Mouse (Mus musculus): ENCODE data around the gene Atn1.

The Atn1 gene

DNA sequence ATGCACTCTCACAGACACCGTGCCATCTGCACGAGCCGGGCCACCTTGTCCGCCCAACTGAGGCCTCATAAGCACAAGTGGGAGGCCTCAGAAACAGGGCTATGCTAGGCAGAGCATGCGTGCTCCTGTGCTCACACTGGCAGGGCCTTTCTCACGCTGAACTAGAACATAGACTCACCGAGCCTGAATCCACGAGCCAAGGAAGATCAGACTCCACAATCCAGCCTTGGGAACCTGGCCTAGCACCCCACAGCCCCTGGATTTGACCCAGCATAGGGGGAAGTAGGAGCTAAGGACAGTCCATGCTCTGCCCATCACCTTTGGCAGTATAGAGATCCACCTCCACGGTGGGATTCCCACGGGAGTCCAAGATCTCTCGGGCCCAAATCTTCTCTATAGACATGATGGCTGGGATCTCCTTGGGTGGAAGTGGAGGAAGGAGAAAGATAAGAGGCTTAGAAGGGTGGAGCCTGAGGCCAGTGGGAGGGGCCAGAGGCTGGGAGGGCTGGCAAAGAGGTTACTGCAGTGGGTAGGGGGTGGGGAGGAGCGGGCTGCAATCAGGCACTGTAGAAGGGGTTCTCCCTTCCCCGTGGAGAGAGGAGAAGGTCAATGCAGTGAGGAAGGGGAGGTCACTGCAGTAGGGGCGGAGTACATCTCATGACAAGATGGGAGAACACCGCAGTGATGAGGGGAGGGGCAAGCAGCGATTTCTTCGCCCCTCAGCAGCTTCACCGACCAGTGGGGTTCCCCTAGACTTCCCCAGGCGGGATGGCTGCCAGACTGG, 11.8 kb upstream of the Atn1 start:
- DNase-seq (ENCODE audit: low read depth) = no peak

DNA sequence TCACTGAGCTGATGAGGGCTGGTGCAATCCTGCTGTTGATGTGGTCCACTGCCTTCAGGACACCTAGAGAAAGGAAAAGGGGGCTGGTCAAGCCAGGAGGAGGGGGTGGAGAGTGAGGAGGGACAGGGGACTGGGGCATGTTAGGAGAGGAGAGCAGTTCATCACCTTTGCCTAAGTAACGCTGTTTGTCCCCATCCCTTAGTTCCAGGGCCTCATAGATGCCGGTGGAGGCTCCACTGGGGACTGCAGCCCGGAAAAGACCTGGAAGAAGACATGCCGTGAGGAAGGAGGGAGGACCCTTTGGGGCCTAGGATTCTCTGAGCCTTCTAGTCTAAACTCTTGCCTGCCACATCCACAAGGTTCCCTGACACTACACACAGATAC, 11.2 kb upstream of the Atn1 start:
- DNase-seq (ENCODE audit: low read depth) = no peak

DNA sequence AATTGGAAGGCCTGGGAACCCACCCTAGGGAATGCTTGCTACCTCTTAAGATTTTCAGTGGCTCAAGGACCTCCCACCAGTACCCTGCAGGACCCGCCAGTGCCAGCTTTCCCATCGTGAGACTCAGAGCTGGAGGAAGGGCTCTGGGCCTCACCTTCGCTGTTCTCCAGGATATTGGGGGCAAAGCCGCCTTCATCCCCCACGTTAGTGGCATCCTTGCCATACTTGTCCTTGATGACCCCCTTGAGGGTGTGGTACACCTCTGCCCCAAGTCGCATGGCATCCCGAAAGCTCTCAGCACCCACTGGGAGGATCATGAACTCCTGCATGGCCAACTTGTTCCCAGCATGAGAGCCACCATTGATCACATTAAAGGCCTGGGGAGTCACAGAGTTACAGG, 9.6 kb upstream of the Atn1 start:
- DNase-seq (ENCODE audit: low read depth) = no peak

- peak; percentile 94 for DNase-seq (ENCODE audit: low read depth)
These were observed 2.9 kb upstream of the Atn1 start for GRCm38 (mm10) chr6:124759259-124759658.

- no peak for DNase-seq (ENCODE audit: low read depth)
These were observed 2.5 kb upstream of the Atn1 start for GRCm38 (mm10) chr6:124758849-124759232.

GRCm38 (mm10) chr6:124757909-124758848, 1.9 kb upstream of the Atn1 start:
- DNase-seq (ENCODE audit: low read depth) = peak; percentile 15

DNA sequence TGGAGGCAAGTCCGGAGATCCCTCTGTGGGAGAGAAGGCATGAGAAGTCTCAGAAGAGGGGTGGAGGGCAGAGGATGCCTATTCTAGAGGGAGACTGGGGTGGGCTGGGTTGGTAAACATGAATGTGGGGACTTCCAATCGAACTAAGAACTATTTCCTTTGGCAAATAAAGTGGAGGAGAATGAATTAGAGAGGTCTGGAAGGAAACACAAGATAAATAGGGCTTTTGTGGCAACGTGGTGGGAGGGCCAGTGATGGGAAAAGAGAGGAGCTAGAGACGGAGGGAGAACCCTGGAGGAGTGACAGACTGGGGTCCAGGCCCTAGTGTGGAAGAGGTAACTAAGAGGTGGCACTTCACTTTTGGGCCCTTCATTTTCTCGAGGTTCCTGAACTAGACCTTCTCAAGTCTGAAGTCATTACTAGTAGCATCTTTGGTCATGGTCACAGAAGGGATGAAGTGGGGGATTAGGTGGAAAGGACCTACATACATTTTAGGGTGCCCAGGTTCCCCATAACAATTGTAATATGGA, 1.1 kb upstream of the Atn1 start:
- no peak for DNase-seq (ENCODE audit: low read depth)

DNA sequence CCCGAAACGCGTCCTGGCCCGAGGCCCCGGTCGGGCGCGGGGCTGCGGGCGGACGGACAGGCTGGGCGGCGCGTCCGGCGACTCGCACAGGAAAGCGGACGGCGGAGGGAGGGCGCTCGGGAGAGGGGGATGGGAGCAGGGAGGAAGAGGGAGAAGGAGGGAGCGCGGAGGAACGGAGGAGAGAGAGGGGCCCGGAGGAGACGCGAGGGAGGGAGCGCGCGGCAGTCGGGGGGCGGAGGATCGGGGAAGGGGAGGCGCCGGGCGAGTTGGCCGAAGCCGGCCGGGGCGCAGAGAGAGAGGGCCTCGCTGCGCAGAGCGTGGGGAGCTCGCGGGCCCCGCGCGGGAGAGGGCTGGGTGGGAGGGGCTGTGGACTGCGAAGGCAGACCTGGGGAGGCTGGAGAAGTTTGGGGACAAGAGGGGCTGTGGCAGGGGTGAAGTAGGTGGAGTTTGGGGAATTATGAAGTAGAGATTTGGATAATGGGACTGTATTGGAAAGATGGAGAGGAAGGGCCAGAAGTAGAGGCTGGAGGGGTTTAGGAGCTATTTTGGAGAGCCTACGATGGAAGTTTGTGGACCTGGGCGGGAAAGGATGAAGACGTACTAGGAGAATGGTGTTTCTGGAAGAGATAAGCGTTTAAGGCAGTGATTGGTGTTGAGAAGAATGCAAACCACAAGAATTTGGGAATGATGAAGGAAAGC, 477 bp upstream of the Atn1 start:
- peak; percentile 59 for DNase-seq (ENCODE audit: low read depth)

DNA sequence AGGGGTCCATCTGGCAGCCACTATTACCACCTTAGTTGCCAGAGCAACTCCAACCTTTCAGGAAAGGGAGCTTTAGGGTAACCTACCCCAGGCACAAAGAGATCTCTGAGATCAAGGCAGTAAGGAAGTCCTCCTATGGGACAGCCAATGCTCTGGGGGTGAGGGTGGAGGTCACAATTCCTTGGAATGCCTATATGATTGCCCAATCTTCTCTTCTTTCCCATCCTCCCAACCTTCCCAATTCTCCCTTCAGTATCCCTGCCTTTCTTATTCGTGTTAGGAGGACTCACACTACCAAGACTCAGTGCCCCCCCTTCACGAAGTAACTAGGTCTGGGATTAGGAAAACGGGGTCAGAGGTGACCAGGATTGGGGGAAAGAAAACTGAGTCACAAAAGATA, 1.0 kb downstream of the Atn1 start:
- no peak for DNase-seq (ENCODE audit: low read depth)

DNA sequence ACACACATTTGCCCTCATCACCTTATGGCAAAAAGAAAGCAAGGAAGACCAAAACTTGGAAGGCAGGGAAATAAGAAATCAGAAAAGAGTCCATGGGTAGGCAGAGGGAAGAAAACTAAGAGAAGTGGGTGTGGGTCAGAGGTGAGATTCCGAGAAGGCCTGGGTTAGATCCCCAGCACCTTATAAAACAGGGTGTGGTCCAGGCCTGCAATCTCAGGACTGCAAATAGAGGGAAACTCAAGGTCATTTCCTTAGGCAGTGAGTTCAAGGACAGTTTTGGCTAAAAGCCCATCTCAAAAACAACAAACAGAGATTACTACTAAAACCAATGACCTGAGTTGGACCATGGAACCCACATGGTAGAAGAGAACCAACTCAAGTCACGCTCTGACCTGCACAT, 2.5 kb downstream of the Atn1 start:
- no peak for DNase-seq (ENCODE audit: low read depth)

- DNase-seq (ENCODE audit: low read depth) = peak; percentile 85
These were observed 5.9 kb downstream of the Atn1 start for GRCm38 (mm10) chr6:124750405-124750804.

- no peak for DNase-seq (ENCODE audit: low read depth)
These were observed 9.4 kb downstream of the Atn1 start for GRCm38 (mm10) chr6:124746654-124747632.

DNA sequence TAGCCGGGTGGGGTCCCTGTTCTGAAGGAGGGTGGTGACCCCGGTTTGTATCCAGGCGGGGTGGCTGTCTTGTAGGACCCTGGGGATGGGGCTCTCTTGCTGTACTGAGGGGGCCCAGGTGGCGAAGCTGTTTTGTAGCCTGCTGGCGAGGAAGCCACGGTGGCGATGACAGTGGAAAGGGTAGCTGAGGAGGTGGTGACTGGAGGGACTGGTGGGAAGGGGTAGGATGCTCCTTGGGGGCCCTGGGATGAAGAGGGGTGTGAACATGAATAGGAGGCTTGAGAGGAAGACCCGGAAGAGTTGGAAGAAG, 10.1 kb downstream of the Atn1 start:
- no peak for DNase-seq (ENCODE audit: low read depth)

GRCm38 (mm10) chr6:124745490-124746295, 10.6 kb downstream of the Atn1 start:
- DNase-seq (ENCODE audit: low read depth) = peak; percentile 95

DNA sequence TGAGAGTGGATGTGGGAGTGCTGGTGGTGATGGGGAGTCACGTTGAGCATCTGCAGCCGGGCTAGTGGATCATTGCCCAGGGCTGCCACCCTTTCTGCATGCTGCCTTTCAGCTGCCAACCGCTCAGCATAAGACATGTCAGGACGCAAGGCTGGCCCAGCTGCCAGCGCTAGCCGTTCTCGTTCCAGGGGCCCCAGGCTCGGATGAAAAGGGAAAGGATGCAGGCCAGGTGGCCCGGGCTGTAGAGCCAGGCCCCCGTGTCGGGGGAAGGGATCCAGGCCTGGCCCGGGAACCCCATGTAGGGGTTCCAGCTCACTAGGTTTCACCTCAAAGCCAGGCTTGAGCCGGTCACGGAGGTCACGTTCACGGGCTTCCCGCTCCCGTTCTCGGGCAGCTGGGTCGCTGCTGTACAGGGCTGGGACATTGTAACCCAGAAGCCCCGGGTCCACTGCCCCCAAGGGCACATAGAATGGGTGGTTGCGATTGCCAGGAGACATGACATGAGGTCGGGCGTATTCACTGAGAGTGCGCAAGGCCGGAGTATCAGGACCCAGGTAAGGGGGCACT, 11.5 kb downstream of the Atn1 start:
- no peak for DNase-seq (ENCODE audit: low read depth)

GRCm38 (mm10) chr6:124743647-124744046, 12.7 kb downstream of the Atn1 start:
- no peak for DNase-seq (ENCODE audit: low read depth)

- DNase-seq (ENCODE audit: low read depth) = no peak
These were observed 13.3 kb downstream of the Atn1 start for GRCm38 (mm10) chr6:124742839-124743514.

- no peak for DNase-seq (ENCODE audit: low read depth)
These were observed 14.5 kb downstream of the Atn1 start for GRCm38 (mm10) chr6:124741842-124742241.
